Mouse (Mus musculus): ENCODE measurements around the gene Pip4k2a.
"Not testable (repeated sequence)": the region's sequence is repeated elsewhere in the genome, so short reads cannot be mapped to it uniquely, and the experiment has no call there.

Pip4k2a gene

DNA sequence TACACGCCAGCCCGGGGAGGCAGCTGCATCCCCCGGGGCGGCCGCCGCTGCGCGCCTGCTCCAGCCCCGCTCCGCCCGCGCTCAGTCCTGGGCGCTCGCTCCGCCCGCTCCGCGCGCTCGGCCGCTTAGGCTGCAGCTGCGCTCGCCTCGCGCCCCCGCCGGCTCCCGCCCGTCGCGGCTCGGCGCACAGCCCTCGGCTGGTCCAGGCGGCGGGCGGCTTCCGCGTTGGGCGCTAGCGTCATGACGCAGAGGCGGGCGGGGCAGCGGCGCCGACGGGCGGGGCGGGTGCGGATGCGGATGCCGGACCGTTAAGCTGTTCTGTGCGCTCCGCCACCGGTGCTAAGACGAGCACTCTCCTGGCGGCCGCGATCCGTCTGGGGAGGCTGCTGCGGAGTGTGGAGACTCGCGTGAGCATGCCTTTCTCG is at the start of gene Pip4k2a, which contains the start of gene 4930426L09Rik:
TSS of gene Pip4k2a (minus strand) at position 73 of the 425 bp plus-strand sequence.
TSS of gene 4930426L09Rik (plus strand) at position 290 of the 425 bp plus-strand sequence.
- DNase-seq = peak; percentile 91

DNA sequence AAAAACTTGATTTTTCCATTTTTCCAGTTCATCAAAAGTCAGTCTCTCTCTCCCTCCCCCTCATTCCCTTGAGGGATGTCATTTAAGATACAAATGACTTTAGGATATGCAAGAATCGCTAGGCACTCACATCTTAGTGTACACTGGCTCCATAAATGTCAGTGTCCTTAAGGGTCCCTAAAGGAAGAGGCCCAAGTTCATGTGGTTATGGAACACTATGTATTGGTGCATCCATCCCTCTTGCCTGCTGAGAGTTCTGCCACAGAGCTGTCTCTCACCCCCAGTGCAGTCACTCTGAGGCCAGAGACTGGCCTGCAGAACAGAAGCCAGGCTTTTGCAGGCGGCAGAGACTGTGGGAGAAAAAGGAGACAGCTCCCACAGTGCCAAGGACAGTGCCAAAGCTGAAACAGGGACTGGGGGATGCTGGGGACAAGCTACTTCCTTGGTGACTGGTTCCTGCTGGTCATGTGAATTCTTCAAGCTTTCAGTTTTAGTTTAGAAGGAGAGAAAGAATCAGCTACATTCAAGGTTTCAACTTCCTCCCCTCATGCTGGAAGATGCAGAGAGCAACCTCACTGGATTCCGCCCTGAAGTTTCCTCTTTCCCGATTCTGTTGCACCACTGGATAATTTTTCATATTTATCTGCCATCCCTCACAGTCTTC is 40.1 kb upstream of the Pip4k2a start:
- no peak for DNase-seq

DNA sequence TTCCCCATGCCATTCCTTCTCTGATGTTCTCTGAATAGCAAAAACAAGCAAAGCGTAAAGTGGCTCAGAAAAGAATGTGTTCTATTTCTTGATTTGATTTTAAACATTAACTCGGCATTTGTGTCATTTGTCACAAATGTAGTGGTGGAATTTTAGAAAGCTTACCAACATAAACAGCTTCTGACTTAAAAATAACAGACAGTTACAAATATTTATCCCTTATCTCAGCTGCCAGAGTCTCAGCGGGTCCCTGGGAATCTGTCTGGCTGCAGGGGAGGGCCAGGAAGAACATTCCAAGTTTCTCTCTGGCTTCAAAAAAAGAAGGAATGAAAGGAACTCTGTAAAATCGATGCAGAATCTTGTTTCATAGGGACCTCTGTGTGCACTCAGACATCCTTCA is 39.5 kb upstream of the Pip4k2a start:
- DNase-seq = no peak

DNA sequence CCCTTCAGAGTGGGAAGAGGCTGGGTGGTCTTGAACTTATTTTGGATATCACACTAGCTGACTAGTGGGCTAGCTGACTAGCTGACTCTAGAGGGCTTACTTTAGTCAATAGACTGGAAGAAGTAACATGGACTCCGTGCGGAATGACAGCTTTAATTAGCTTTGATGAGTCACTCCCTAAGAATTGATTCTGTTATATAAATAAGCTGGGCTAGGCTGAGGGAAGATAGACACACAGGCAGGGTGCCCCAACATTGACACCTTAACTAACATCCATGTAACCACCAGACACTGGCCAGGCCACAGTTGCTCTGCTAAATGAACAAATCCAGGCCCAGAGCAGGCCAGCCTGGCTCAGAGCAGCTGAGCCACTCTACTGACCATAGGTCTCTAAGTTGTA is 26.9 kb upstream of the Pip4k2a start:
- DNase-seq = no peak

DNA sequence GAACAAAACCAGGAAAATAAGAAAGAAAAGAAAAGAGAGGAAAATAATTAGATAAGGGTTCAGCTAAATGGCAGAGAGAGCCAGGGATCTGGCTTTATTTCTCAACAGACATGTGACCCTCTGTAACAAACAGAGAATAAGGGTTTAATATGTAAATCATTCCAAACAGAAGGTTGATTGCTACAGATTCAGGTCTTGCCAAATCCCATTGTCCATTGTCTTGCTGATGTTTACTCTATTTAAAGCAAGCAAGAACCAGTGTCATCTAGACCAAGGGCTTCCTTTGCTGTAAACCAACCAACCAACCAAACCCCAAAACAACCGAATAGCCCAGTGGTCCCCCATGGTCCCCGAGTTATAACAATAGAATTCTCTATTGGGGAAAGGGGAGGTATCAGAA is 20.1 kb upstream of the Pip4k2a start:
- no peak for DNase-seq

DNA sequence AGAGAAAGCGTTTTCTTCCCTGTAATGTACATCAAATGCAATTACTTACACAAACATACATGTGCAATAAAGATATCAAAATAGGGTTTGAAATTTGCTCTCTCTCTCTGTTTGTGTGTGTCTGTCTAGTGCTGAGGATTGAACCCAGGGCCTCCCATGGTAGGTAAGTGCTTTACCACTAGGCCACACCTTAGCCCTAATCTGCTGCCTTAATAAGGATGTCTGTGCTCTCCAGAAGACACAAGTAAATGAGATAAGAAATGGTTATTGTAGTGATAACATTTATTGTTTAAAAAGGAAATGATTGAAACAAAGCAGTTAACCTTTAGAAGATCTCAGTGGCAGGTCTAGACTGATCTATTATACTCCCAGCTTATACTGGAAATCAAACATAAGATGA is 18.9 kb upstream of the Pip4k2a start:
- DNase-seq = no peak

DNA sequence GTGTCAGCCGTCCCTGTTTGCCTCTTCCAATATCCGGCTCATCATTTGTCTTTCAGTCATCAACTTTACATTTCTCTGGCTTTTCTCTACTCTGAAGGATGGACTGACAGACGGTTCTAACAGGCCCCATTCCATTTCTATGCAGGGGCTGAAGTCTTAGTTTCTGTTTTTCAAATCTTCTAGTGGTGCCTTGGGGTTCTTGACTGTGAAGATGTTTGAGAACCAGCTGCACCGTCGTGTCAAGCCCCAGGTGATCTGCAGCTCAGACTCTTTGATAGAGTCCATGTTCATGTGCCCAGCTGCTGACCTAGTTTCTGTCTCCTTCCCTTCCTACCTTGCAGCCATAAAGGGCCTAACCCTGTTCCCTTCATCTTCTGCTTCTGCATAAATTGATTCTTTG is 18.4 kb upstream of the Pip4k2a start:
- DNase-seq = no peak

DNA sequence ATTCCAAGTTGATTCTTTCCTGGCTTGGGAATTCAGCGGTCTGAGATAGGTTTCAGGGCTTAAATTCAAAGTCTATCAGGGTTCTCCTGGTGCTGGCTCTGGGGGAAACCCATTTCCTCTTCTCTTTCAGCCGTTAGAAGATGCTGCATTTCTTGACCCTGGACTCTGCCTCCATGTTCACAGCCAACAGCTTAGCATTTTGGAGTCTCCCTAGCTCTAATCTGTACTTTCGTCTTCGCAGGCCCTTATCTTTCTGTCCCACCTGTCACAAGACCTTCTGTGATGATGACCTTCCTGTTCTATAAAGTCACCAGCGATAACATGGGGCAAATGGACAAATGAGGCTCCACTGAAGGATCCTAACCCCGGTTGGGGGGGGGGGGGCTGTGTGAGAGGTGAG is 13.5 kb upstream of the Pip4k2a start:
- no peak for DNase-seq

DNA sequence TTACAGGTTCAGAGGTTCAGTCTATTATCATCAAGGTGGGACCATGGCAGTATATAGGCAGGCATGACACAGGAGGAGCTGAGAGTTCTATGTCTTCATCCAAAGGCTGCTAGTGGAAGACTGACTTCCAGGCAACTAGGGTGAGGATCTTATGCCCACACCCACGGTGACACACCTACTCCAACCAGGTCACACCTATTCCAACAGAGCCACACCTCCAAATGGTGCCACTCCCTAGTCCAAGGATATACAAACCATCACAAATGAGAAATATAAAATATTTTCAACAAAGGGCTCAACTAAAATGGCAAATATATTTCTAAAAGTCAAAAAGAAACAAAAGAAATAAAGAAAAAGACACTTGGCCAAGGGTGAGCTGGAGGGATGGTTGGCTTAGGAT is 12.6 kb upstream of the Pip4k2a start:
- DNase-seq = not testable (repeated sequence)

DNA sequence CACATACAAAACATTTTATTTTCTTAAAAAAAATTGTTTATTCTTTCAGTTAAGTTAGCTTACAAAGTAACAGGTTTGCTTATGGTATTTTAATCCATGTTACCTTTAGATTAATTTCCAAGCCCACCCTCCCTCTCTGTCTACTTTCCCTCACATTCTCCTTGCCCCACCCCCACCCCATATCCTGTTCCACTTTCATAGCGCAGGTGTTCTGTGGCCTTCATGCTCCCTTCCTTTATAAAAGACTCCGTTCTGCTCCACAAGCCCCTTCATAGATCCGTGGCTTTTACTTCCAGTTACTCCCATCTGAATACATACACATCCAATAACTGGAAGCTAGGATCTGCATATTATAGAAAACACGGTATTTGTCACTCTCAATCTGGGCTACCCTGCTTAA is 9.7 kb upstream of the Pip4k2a start:
- no peak for DNase-seq

DNA sequence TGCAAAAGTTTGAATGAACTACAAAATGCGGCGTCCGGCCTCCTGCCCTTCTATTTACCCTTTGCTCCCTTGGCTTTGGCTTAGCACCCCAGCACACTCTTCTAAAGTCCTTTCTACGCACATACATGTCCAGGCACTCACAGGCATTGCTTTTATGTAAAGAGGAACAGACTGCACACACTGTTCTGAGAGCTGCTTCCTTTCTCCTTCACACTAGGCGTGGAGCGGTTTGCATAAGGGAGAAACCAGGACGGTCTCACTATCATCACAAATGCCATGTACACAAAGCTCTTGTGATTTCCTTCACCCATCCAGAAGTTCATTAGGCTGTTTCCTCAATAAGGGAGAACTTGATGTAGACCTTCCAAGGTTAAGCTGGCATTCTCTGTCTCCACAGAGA is 8.2 kb upstream of the Pip4k2a start:
- no peak for DNase-seq

DNA sequence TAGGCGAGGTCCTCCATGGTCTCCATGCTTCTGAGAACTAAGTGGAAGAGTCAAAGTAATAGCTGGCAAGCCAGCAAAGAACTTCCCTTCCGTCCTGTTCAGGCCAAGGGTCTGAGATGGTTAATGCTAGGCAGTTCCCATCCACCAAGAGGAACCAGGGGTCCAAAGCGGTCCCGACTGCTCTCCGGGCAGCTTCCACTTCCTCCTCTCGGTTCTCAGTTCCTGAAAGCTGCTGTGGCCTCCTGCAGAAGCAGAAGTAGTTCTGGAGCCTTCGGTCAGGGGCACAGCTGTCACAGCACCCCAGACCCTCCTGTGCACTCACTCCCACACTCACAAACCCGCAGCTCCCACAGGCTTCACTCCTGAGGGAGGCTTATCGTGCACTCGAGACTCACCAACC is 6.9 kb upstream of the Pip4k2a start:
- no peak for DNase-seq

DNA sequence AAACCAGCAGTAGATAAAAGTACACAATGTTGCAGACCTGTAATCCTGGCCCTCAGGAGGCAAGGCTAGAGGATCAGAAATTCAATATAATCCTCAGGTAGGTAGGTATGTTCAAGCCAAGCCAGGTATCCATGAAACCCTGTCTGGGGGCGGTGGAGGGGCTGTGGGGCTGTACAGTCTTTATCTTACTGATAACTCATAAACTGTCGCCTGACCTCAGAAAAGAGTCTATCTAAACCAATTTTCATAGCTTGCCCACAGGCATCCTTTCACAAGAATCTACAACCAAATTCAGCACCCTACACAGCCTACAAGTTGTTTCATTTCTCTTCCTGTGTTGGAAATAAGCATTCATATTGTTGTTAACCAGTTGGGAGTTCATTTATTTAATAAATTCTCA is 1.5 kb upstream of the Pip4k2a start:
- DNase-seq = peak; percentile 13

DNA sequence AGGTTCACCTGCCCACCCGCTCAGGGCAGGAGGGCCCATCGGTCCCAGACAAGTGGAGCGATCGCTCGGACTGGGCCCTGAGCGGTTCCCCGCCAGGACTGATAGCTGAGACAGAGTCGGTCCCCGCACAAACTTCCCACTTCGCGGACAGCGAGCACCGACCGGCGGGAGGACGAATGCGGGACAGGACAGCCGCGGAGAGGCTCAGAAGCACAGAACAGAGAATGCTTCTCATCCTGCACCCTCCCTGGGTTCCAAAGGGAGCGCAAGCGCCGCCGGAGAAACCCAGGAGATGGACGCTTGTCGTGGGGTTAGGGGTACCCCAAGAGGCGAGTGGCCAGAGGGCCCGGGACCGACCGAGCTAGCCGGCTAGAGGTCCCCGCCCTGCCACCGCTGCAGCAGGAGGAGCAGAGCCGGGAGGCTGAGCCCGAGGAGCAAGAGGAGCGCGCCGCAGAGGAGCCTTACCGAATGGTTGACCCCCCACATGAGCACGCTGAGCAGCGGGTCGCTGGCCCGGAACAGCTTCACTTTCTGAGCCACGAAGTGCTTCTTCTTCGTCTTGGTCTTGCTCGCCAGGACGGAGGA is 447 bp downstream of the Pip4k2a start:
- no peak for DNase-seq

DNA sequence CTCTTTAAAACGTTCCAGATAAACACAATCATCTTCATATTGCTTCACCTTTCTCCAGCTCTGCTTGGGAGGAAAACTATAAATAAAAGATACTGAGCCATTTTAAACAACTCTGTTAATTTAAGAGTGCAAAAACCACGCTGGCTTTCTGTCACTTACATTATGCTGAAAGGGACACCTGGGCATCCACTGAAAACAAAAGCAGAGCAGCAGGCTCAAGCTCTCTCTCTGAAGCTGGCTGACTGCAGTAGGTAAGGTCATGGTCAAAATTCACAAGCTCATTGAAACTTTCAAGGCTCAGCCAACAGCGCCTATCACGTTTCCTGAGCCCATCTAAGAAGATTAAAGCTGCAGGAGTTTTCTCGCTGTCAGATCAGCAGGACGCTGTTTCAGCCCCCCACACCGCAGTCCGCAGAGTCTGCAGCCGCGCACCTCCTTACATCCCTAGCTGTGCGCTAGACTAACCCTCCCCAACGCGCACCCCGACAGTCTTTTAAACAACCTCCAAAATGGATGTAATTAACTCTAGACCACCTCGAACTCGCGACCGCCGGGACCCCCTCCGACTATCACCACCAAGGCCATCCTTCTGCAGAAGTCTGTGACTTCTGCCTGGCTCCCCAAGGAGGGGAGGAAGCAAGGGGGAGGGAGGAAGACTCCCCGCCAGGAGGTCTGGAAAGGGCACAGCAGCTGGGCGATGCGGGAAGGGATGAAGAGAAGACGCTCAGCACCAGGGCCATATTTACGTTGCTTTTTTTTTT is 1.3 kb downstream of the Pip4k2a start:
- peak; percentile 51 for DNase-seq

DNA sequence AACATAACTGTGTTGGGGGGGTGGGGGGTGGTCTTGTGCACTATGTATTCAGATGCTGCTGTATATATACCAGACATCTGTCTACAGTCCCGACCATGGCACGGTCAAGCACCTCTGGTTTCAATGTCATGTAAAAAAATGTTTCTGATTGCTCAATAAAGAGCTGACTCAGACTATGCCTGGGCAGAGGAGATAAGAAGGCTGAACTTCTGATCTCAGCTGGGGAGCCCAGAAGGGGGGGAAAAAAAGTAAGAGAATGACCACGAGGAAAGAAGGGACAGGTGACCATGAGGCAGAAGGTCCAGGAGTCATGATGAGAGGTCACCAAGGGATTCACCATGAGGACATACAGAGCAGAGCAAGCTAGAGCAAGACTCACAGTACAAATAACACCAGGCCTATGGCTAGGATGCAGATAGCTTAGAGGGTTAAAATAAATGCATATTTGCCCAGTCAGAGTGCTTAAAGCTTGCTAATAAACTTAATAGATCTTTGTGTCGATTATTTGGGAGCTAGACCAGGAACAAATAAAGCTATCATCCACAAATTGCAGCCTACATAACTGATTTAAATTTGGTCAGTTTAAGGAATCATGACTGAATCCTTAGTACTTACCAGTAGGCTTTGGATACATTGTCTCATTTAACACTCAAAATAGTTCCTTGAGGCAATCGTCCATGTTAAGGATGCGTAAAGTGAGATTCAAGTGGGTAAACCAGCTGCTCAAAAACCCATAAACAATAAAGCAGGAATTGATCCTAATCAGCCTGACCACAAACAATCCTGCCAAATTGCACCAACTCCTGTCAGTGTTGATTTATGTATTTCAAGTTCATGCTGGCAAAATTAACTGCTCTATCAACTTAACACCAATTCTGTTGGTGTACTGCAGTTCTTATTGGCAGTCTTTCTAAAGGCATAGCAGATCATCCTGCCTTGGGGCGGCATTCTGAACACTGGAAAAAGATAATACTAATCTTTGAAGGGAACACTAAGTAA is 5.1 kb downstream of the Pip4k2a start:
- no peak for DNase-seq

DNA sequence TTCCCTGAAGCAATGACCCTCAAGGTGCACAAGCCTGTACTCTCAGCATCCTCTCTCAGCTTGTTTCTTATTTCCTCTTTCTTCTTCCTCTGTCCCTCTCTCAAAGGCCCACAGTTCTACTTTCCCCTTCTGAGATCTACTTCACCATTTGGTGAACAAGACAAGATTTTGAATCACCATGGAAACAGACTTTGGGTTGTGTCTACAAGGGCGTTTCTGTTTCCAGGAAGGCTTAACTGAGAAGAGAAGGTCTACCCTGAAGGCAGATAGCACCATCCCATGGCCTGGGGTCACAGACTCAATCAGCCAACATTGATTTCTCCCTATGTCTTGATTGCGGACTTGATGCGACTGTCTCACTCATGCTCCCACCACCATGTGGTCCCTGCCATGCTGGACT is 9.0 kb downstream of the Pip4k2a start:
- DNase-seq = no peak

DNA sequence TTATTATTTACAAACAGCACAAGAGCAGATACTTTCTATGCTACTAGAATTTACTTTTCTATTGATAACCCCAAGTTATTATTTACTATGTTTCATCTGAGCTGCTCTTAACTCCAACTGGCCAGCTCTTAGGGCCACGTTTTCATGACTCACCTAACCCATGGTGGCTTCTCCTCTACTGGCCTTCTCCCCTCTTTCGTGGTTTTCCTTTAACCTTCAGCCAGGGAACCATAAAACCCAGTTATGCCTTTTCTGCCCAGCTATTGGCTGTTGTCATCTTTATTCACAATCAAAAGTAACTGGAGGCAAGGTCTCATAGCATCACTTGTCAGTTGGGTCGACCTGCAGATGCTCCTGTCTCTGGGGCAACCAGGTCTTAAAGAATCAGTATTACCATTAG is 12.4 kb downstream of the Pip4k2a start:
- DNase-seq = no peak

DNA sequence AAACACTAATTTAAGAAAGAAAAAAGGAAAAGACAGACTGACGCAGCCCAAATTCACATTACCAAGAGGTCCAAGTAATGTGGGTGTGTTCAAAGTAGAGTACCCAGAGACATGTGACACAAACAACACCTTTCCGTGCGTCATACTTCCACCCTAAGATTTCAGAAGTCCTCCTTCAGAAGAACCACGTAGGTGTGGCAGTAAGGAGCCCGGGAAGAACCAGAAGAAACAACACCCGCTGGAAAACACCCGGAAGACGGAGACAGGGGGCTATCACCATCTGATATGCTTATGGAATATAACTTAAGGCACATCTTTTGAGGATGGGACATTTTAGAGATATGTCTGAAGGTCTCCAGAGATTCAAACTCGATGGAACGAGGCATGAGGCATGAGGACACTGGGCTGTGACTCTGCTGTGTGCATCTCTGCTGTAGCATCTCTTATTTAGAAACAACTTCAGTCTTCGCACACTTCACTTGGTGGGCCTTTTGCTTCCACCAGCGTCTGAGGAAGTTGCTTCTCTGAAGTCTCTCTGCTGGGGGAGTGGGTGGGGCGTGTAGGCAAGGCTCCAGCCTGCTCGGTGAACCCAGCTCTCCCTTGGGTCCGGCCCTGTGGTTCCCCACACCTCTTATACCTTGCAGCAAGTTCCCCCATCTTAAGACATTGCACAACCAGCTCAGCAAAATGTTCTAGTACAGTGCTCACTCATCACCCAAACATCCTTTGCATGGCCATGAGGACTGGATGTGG is 13.7 kb downstream of the Pip4k2a start:
- no peak for DNase-seq

DNA sequence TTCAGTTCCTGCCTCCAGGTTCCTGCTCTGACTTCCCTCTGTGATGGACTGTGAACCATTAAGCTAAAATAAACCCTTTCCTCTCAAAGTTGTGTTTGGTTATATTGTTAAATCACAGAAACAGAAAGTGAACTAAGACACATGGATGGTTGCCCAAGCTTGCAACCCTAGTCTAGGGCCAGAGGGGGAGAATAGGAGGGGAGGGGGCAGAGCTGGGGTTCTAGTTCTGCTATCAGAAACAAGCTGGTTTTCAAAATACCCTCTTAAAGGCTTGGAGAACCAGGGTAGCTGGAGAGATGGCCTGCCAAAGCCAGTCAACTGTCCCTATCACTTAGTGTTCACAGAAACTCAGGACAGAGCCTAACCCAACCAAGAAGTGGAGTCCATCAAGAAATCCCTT is 14.4 kb downstream of the Pip4k2a start:
- DNase-seq = no peak

DNA sequence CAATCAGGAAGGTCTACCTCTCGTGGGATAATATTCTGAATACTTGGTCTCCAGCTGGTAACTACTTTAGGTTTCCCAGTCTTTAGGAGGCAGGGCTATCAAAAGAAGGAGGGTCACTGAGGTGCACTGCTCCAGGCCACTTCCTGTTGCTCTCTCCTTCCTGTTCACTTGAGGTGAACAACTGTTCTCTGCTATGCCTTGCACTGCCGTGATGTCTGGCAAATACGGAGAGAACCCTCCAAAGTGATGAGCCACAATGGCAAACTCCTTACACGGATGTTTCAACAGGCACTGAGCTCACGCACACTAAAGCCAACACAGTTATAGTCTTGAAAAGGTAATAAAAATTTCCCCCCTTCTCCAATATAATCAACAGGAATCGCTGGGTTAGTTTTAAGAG is 15.3 kb downstream of the Pip4k2a start:
- DNase-seq = no peak

DNA sequence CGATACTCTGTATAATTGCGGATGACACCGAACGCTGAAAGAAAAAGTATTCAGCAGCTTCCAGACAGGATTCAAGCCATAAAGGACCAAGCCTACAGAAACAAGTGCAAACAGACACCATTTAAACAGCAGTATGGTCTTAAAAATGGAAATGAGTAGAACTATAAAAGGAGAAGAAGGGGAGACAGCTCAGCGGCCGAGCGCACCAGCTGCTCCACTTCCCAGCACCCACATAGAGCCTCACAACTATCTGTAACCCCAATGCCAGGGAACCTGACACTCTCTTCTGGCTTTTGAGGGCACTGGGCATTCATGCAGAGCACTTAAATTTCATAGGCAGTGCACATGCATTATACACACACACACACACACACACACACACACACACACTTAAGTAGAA is 18.3 kb downstream of the Pip4k2a start:
- no peak for DNase-seq

All from cerebellum, adult 9-11 months (tissue).